Mouse (Mus musculus): ENCODE measurements around the gene Sppl3.

DNA sequence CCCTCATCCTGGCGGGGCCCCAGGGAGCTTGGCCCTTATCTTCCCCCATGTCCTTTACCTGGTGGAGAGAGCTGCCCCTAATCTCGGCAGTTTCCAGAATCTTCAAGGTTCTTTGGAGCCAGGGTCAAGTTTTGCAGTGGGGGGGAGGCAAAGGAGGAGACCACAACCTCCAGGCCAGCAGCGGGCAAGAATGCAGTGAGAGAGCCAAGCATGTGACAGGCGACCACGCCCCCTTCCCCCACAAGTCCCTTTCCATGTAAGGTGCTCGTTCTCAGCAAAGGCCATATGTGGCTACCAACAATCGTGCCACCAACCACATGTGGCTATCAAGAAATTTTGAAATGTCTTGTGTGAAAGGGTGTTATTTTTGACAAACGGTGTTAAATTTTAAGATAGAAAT is 37.8 kb upstream of the Sppl3 start:
- no peak for TF ChIP-seq CTCF (IDR thresholded peaks at IDR 0.05; ENCODE audit: extremely low read depth, insufficient read depth, insufficient read length, insufficient replicate concordance)
- no peak for TF ChIP-seq POLR2A (IDR thresholded peaks at IDR 0.05; ENCODE audit: low read depth, low read length)
